Comparison of ENCODE assay signal across 8 mouse cellular contexts in the genomic region with DNA sequence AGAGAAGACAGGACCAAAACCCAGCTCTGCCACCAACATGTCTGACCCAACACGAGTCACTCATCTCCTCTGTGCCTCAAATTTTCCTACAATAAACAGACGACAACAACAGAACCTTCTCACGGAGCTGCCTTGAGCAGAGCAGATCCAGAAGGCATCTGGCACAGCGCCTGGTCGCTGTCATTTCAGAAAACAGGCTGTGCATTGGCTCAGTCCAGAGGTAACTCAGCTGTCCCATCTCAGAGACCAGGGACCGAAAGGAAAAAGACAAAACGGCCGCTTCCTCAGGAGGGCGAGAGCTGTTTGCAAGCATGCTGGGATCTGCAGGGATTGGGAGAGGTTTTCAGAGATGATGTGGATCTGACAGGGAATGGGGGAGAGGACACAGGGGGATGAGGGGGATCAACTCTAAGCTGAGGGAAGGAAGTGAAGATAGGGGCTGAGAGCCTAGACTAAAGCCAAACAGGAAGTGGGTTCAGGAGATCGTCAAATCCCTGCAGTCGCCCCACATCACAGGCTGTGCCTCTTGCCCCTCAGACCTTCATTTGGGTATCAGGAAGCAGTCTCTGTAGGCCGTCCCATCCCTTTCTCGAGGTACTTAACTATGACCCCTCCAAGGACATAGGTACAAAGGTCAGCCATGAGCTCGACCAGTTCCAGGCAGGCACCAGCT. TPM values are rescaled to one million over a fixed set of nuclear protein-coding genes. Genes with fewer than 3 reads are reported as not detected.
DNase-seq lines count a peak whose midpoint lies in the region; ATAC-seq and TF ChIP-seq lines count a peak whose summit lies in the region.

No protein-coding gene starts in this region.

- peak overlapping the region; percentile 22 for H3K4me2 ChIP-seq in stomach, embryonic 16.5 days (ENCODE audit: low read depth, low read length)

- H3K27ac ChIP-seq in cerebellum, adult 2 months (ENCODE audit: insufficient read depth, low read length): peak overlapping the region; percentile 39; the same call in 1 of the 2 replicates
- peak overlapping the region; percentile 54 for H3K27ac ChIP-seq in stomach, embryonic 16.5 days (ENCODE audit: low read length)

- ATAC-seq in stomach, embryonic 16.5 days (ENCODE audit: insufficient read depth, low FRiP score): no peak
- no peak for ATAC-seq in CD4-positive, CD25-positive, alpha-beta regulatory T cell, adult 4 months

- peak overlapping the region; percentile 44 for H3K9ac ChIP-seq in stomach, embryonic 16.5 days (ENCODE audit: low read length)

- peak; percentile 96 for DNase-seq in heart, adult 11 months
- DNase-seq in heart, adult 8-10 months (ENCODE audit: low spot score): no peak
- peak; percentile 39 to 46 for DNase-seq in cerebellum, adult 2 months
- peak; percentile 16 for DNase-seq in induced T-regulatory cell, adult 2 months (ENCODE audit: low read depth)
- DNase-seq in left cerebral cortex, adult 9 months (ENCODE audit: low spot score in 2 of 2): no peak

- WGBS in cerebellum, adult 2 months: 43% methylated on average over 14 of the region's 14 CpGs
- 33% methylated on average over 14 of the region's 14 CpGs for whole genome bisulfite sequencing in stomach, embryonic 16.5 days

- TF ChIP-seq CTCF in E14TG2a.4 (conservative IDR thresholded peaks at IDR 0.05; ENCODE audit: low read length): no peak
- no peak for TF ChIP-seq CTCF in cerebellum, adult 2 months (IDR thresholded peaks at IDR 0.05; ENCODE audit: borderline replicate concordance, insufficient read depth, low read depth, low read length)

- H3K36me3 ChIP-seq in E14TG2a.4 (ENCODE audit: insufficient read depth, low read length): no peaks in the 10 kb centered on the region; the same call in 1 of the 2 replicates
- no peaks in the 10 kb centered on the region for H3K36me3 ChIP-seq in stomach, embryonic 16.5 days (ENCODE audit: control insufficient read depth, insufficient read depth, low read length)

- H3K4me3 ChIP-seq in E14TG2a.4 (replicated peaks; ENCODE audit: low read length): 0 out of 2 replicates have a peak overlapping the region, but pooled peaks have one; percentile 4
- no peak overlapping the region for H3K4me3 ChIP-seq in cerebellum, adult 2 months (replicated peaks; ENCODE audit: insufficient read depth, low read depth, low read length)
- H3K4me3 ChIP-seq in stomach, embryonic 16.5 days (replicated peaks; ENCODE audit: low read length): no peak overlapping the region

- peaks cover 9% of the 10 kb centered on the region for H3K27me3 ChIP-seq in E14TG2a.4 (ENCODE audit: insufficient read depth, low read length)
- no peaks in the 10 kb centered on the region for H3K27me3 ChIP-seq in cerebellum, adult 2 months (ENCODE audit: control insufficient read depth, insufficient read depth, low read length)
- H3K27me3 ChIP-seq in stomach, embryonic 16.5 days (ENCODE audit: control insufficient read depth, insufficient read depth, low read length): no peaks in the 10 kb centered on the region

- peaks cover 36% of the 10 kb centered on the region for H3K4me1 ChIP-seq in E14TG2a.4 (replicated peaks; ENCODE audit: low read depth, low read length)
- peaks cover 24% of the 10 kb centered on the region for H3K4me1 ChIP-seq in cerebellum, adult 2 months (ENCODE audit: control insufficient read depth, insufficient read depth, low read length)
- peaks cover 23% of the 10 kb centered on the region for H3K4me1 ChIP-seq in stomach, embryonic 16.5 days (ENCODE audit: control insufficient read depth, insufficient read depth, low read length)

- H3K9me3 ChIP-seq in E14TG2a.4 (ENCODE audit: low read length): 0 out of 2 replicates have a peak, but pooled peaks cover 3% of the 10 kb centered on the region
- no peaks in the 10 kb centered on the region for H3K9me3 ChIP-seq in stomach, embryonic 16.5 days (replicated peaks; ENCODE audit: control insufficient read depth, low read length)

- TF ChIP-seq POLR2A in cerebellum, adult 2 months (IDR thresholded peaks at IDR 0.05; ENCODE audit: borderline replicate concordance, insufficient read depth, low read length): no peak

RNA-seq across cellular contexts. Expression of gene Abcb10, which starts 4.6 kb away (rescaled TPM):
- total RNA-seq in heart, adult 8-10 months (2022): 10 to 100 TPM; 41.0 to 50.0 (median 45.6) TPM
- polyA plus RNA-seq in cerebellum, adult 2 months (2012; rRNA removed): 21.0 and 22.0 TPM in 2 replicates
- 25.0 and 26.0 TPM in 2 replicates for polyA plus RNA-seq in stomach, embryonic 16.5 days (2015; fragmentation: Nextera tagmentation; extraction: Ambion mirVana)
- polyA plus RNA-seq in CD4-positive, CD25-positive, alpha-beta regulatory T cell, adult 4 months (2017; shearing (Covaris generic)): 1 to 10 TPM in 1 of 2 experiments, under 1 TPM in 1; 0.73 to 1.5 TPM

RNA-seq across cellular contexts. Expression of gene Nup133, which starts 29.2 kb away (rescaled TPM):
- 10 to 100 TPM in 2 of 4 experiments, 1 to 10 TPM in 2; 8.4 to 11.9 (median 10.2) TPM for total RNA-seq in heart, adult 8-10 months (2022)
- polyA plus RNA-seq in cerebellum, adult 2 months (2012; rRNA removed): 21.8 and 23.4 TPM in 2 replicates
- 28.3 and 29.7 TPM in 2 replicates for polyA plus RNA-seq in stomach, embryonic 16.5 days (2015; fragmentation: Nextera tagmentation; extraction: Ambion mirVana)
- 10 to 100 TPM in 1 of 2 experiments, 1 to 10 TPM in 1; 9.0 to 10.2 TPM for polyA plus RNA-seq in CD4-positive, CD25-positive, alpha-beta regulatory T cell, adult 4 months (2017; shearing (Covaris generic))

RNA-seq across cellular contexts. Expression of gene Taf5l, which starts 42.9 kb away (rescaled TPM):
- total RNA-seq in heart, adult 8-10 months (2022): 10 to 100 TPM; 14.1 to 15.2 (median 14.5) TPM
- 18.9 TPM in 2 replicates for polyA plus RNA-seq in cerebellum, adult 2 months (2012; rRNA removed)
- polyA plus RNA-seq in stomach, embryonic 16.5 days (2015; fragmentation: Nextera tagmentation; extraction: Ambion mirVana): 28.0 and 29.2 TPM in 2 replicates
- 10 to 100 TPM; 12.3 to 13.2 TPM for polyA plus RNA-seq in CD4-positive, CD25-positive, alpha-beta regulatory T cell, adult 4 months (2017; shearing (Covaris generic))

RNA-seq across cellular contexts. Expression of gene Urb2, which starts 43.0 kb away (rescaled TPM):
- total RNA-seq in heart, adult 8-10 months (2022): 1 to 10 TPM; 4.9 to 7.2 (median 6.5) TPM
- 6.9 and 7.3 TPM in 2 replicates for polyA plus RNA-seq in cerebellum, adult 2 months (2012; rRNA removed)
- 4.4 and 4.5 TPM in 2 replicates for polyA plus RNA-seq in stomach, embryonic 16.5 days (2015; fragmentation: Nextera tagmentation; extraction: Ambion mirVana)
- 1 to 10 TPM; 2.5 to 7.8 TPM for polyA plus RNA-seq in CD4-positive, CD25-positive, alpha-beta regulatory T cell, adult 4 months (2017; shearing (Covaris generic))

Comparison
In these comparisons a context has a peak if more than half of its experiments do, and no peak if none do; other contexts are left out.
1. DNase-seq: peak in heart, adult 11 months (single experiment), cerebellum, adult 2 months (2 of 2) and induced T-regulatory cell, adult 2 months (single experiment); none in heart, adult 8-10 months (single experiment) and left cerebral cortex, adult 9 months (0 of 2).